Mouse (Mus musculus): ENCODE measurements around the gene Chst15. TPM values are rescaled to one million over a fixed set of nuclear protein-coding genes. Genes with fewer than 3 reads are reported as not detected.

Chst15 gene
- polyA plus RNA-seq, 1 experiment from 2014 or later, result 2.4 TPM

DNA sequence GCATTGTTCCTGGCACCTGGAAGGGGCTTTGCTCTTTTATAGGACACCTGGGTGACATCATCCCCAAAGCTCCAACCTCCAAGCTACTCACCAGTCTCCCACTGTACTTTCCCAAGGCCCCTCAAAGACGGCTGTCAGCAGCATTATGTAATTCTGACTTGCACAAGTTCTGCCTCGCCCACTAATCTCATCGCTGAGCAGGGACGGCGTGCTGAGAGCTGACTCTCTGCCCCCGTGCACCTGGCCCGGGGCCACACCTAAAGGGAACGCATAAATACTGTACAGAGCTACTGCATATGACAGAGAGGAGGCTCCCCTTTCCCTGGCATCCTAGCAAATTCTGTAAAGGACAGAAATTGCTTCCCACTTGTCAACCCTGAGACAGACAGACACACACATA is 4.6 kb downstream of the Chst15 start:
- 80% methylated on average over 8 of the region's 8 CpGs for WGBS (ENCODE audit: insufficient replicate concordance)
- peaks cover 10% of the 10 kb centered on the region for H3K4me1 ChIP-seq (ENCODE audit: control insufficient read depth, insufficient read depth, low read length)
- no peaks in the 10 kb centered on the region for H3K36me3 ChIP-seq (ENCODE audit: control insufficient read depth, insufficient read depth, low read length)
- H3K9me3 ChIP-seq (replicated peaks; ENCODE audit: control insufficient read depth, low read length), result no peaks in the 10 kb centered on the region
- no peak overlapping the region for H3K27ac ChIP-seq (ENCODE audit: low read depth, low read length)
- H3K27me3 ChIP-seq (ENCODE audit: control insufficient read depth, insufficient read depth, low read length), result peaks cover 5% of the 10 kb centered on the region; the same call in 1 of the 2 replicates
- no peak overlapping the region for H3K4me3 ChIP-seq (ENCODE audit: low read depth, low read length)
- no peak overlapping the region for H3K9ac ChIP-seq (ENCODE audit: low read depth, low read length)
- H3K4me2 ChIP-seq, result no peak overlapping the region
- no peak for ATAC-seq (replicated peaks; ENCODE audit: insufficient number of reproducible peaks, low FRiP score, low TSS enrichment)

DNA sequence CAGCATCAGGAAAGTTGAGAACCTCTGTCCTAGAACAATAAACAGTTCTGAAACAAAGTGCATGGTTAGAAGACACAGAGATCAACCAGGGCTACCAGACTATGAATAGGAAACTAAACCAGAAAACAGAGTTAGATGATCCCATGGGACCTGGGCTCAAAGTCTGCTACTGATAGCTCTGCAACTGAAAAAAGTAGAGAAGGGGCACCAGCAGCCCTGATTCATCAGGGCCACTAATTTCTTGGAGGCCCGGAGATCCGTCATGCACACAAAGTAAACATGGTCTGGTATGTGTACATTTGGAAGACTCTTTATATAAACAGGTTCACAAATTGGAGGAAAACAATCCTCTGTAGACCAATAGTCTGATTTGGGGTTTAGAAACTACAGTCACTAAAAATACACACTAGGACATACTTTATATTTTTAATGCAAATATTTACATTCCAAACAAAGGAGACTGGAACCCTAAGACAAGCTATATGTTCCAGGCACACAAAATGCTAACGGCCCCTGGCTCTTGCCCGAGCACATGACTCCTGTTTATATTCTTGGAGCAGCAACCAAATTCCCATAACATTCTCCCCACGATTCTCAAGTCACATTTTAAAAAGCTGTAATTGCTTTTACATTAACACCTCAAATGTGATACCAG is 8.4 kb downstream of the Chst15 start:
- Histone ChIP-seq H3K4me3 (ENCODE audit: low read depth, low read length) (no peak overlapping the region), H3K4me2 (no peak overlapping the region), H3K9ac (ENCODE audit: low read depth, low read length) (no peak overlapping the region), H3K36me3 (ENCODE audit: control insufficient read depth, insufficient read depth, low read length) (no peaks in the 10 kb centered on the region), H3K4me1 (ENCODE audit: control insufficient read depth, insufficient read depth, low read length) (peaks cover 6% of the 10 kb centered on the region), H3K9me3 (replicated peaks; ENCODE audit: control insufficient read depth, low read length) (no peaks in the 10 kb centered on the region), H3K27ac (ENCODE audit: low read depth, low read length) (no peak overlapping the region), H3K27me3 (ENCODE audit: control insufficient read depth, insufficient read depth, low read length) (peaks cover 4% of the 10 kb centered on the region; the same call in 1 of the 2 replicates)
- 55% methylated on average over 5 of the region's 5 CpGs for WGBS (ENCODE audit: insufficient replicate concordance)
- no peak for ATAC-seq (replicated peaks; ENCODE audit: insufficient number of reproducible peaks, low FRiP score, low TSS enrichment)

DNA sequence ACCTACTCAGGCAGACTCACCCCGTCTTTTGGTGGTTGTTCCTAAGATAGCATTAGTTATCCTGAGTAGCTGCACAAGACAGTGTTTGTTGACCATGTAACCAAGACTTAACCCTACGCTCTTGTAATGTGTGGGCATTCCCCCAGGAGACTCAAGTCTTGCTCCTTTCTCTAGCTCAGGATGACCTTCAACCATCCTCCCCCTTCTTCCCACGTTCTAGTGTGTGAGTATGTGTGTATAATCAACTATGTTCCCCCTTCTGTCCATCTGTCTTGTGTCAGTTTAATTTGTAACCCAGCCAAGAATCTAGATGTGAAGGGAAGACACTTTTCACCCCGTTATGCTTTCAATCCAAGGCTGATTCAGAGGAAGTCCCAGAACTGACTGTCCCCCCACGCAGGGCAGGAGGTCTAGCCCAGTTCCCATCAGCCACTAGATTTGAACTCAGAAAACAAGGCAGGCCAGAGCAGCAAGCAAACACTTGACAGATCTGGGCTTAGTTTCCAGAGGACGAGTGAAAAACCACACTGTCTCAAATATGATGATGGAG is 9.2 kb downstream of the Chst15 start:
- Histone ChIP-seq H3K4me3 (ENCODE audit: low read depth, low read length) (no peak overlapping the region), H3K27ac (ENCODE audit: low read depth, low read length) (no peak overlapping the region), H3K4me1 (ENCODE audit: control insufficient read depth, insufficient read depth, low read length) (peaks cover 4% of the 10 kb centered on the region; the same call in 1 of the 2 replicates), H3K27me3 (ENCODE audit: control insufficient read depth, insufficient read depth, low read length) (peaks cover 3% of the 10 kb centered on the region; the same call in 1 of the 2 replicates), H3K36me3 (ENCODE audit: control insufficient read depth, insufficient read depth, low read length) (no peaks in the 10 kb centered on the region), H3K9ac (ENCODE audit: low read depth, low read length) (no peak overlapping the region), H3K4me2 (no peak overlapping the region), H3K9me3 (replicated peaks; ENCODE audit: control insufficient read depth, low read length) (no peaks in the 10 kb centered on the region)
- 59% methylated on average over 6 of the region's 6 CpGs for WGBS (ENCODE audit: insufficient replicate concordance)
- ATAC-seq (replicated peaks; ENCODE audit: insufficient number of reproducible peaks, low FRiP score, low TSS enrichment), result no peak

DNA sequence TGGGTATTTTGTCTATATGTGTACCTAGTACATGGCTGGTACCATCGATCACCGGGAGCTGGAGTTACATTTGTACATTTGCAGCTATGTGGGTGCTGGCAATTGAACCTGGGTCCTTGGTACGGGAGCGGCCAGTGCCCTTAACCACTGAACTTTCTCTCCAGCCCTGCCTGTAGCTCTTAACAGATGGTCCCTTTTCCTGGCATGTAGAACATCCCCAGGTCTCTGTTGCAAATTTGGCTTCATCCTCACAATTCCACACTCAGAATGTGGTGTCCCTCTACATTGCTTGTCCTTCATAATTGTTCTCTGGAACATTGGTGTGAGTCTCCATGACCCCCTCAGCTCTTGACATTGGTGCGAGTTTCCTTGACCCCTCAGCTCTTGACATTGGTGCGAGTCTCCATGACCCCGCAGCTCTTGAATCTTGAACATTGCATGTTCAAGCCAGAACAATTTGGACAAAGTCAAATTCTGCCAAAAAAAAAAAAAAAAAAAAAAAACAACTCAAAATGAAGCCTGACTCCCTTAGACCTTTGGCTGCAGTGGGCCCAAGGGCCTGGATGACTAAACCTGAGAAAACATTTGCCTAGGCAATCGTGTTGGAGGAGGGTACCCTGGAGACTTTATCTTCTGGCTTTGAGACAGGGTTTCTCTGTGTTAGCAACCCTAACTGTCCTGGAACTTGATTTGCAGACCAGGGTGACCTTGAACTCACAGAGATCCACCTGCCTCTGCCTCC is 10.2 kb downstream of the Chst15 start:
- 84% methylated on average over 8 of the region's 8 CpGs for WGBS (ENCODE audit: insufficient replicate concordance)
- no peak overlapping the region for H3K9ac ChIP-seq (ENCODE audit: low read depth, low read length)
- no peaks in the 10 kb centered on the region; the same call in 1 of the 2 replicates for H3K27me3 ChIP-seq (ENCODE audit: control insufficient read depth, insufficient read depth, low read length)
- no peak overlapping the region for H3K27ac ChIP-seq (ENCODE audit: low read depth, low read length)
- no peaks in the 10 kb centered on the region for H3K9me3 ChIP-seq (replicated peaks; ENCODE audit: control insufficient read depth, low read length)
- no peak overlapping the region for H3K4me2 ChIP-seq
- H3K36me3 ChIP-seq (ENCODE audit: control insufficient read depth, insufficient read depth, low read length), result no peaks in the 10 kb centered on the region
- no peak for ATAC-seq (replicated peaks; ENCODE audit: insufficient number of reproducible peaks, low FRiP score, low TSS enrichment)
- peaks cover 4% of the 10 kb centered on the region; the same call in 1 of the 2 replicates for H3K4me1 ChIP-seq (ENCODE audit: control insufficient read depth, insufficient read depth, low read length)
- no peak overlapping the region for H3K4me3 ChIP-seq (ENCODE audit: low read depth, low read length)

DNA sequence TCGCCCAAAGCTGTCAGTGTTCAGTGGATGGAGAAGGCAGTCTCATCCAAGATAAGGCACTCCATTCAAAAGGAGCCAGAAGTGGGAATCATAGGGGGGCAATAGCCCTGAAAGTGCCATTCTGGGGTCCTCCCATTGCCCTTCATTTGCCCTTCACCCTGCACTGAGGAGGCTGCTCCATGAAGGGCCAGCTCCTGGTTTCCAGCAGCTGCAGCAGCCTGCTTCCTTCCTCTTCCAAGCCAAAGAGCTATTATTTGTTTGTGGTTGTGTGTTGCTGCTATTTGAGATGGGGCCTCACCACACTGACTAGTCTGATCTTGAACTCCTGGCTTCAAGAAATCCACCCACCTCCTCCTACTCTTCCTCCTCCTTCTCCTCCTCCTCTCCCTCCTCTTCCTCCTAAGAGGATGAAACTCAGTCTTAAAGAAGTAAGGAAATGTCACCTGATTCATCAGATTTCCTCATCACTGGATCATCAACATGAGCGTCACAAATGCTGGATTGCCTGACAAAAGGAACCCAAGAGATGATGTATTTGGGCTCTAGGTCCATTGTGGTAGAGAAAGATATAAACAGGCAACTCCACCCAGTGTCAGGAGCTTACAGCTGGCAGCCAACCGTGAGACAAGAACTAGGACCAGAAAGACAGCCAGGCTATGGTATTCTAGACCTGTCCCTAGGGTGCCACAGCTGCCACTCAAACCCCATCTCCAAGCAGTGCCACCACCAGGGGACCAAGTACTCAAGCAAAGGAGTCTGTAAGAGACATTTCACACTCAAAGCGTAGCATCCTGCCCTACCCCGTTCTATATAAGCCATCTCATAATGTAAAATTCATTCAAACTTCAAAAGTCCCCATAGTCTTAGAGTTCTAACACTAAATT is 11.3 kb downstream of the Chst15 start:
- ATAC-seq (replicated peaks; ENCODE audit: insufficient number of reproducible peaks, low FRiP score, low TSS enrichment), result no peak
- 72% methylated on average over 5 of the region's 5 CpGs for WGBS (ENCODE audit: insufficient replicate concordance)
- H3K4me2 ChIP-seq, result no peak overlapping the region

DNA sequence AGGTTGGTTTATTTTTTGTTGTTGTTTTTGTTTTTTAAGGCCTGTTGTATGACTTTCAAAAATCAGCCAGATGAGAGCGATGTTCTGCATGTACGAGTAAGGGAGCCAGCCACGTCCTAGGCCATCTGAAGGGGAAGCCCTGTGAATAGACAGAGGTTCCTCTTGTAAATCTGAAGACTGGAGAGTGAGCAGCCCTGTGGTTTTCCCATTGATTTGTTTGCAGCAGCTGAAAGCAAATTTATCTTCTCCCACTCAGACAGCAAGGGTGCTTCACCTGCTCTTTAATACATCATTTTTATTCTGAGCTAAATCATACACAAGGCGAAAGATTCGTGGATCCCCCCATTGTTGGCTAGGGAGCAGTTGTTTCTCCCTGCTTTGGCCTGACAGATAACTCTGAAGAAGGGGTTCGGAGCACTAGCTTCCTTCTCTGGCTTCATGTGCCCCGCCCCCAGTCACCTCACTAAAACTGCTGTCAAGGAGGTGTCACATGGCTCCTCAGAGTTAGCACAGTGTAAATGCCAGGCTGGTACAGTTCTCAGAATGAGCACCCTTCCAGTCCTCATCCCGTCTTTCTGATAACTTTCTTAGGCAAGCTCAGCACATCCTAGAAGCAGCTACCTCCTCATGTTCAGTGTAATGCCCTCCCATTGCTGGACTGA is 12.5 kb downstream of the Chst15 start:
- ATAC-seq (replicated peaks; ENCODE audit: insufficient number of reproducible peaks, low FRiP score, low TSS enrichment), result no peak

More for the DNA sequence above, 11.3 kb downstream of the Chst15 start:
- Histone ChIP-seq H3K9ac (ENCODE audit: low read depth, low read length) (no peak overlapping the region), H3K27me3 (ENCODE audit: control insufficient read depth, insufficient read depth, low read length) (no peaks in the 10 kb centered on the region; the same call in 1 of the 2 replicates), H3K4me3 (ENCODE audit: low read depth, low read length) (no peak overlapping the region), H3K4me1 (ENCODE audit: control insufficient read depth, insufficient read depth, low read length) (peaks cover 4% of the 10 kb centered on the region; the same call in 1 of the 2 replicates), H3K27ac (ENCODE audit: low read depth, low read length) (no peak overlapping the region), H3K9me3 (replicated peaks; ENCODE audit: control insufficient read depth, low read length) (no peaks in the 10 kb centered on the region), H3K36me3 (ENCODE audit: control insufficient read depth, insufficient read depth, low read length) (no peaks in the 10 kb centered on the region)

DNA sequence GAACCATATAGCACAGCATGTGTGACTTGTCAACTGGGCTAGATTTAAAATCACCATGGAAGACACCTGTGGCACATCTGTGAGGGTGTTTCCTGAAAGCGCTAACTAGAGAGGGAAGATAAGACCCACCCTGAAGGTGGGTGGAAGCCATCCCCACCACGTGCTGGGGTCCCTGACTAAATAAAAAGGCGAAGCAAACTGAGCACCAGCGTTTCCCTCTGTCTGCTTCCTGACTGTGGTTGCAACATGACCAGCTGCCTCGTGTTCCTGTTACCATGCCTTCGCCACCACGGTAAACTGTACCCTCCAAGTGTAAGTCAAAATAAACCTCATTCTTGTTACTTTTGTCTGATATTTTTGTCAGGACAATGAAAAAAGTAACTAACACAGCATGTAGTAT is 13.0 kb downstream of the Chst15 start:
- H3K4me3 ChIP-seq (ENCODE audit: low read depth, low read length), result no peak overlapping the region
- H3K27me3 ChIP-seq (ENCODE audit: control insufficient read depth, insufficient read depth, low read length), result no peaks in the 10 kb centered on the region
- WGBS (ENCODE audit: insufficient replicate concordance), result 57% methylated on average over 7 of the region's 7 CpGs
- ATAC-seq (replicated peaks; ENCODE audit: insufficient number of reproducible peaks, low FRiP score, low TSS enrichment), result no peak
- H3K36me3 ChIP-seq (ENCODE audit: control insufficient read depth, insufficient read depth, low read length), result no peaks in the 10 kb centered on the region
- no peaks in the 10 kb centered on the region for H3K9me3 ChIP-seq (replicated peaks; ENCODE audit: control insufficient read depth, low read length)
- no peak overlapping the region for H3K27ac ChIP-seq (ENCODE audit: low read depth, low read length)
- H3K4me1 ChIP-seq (ENCODE audit: control insufficient read depth, insufficient read depth, low read length), result peaks cover 4% of the 10 kb centered on the region; the same call in 1 of the 2 replicates
- no peak overlapping the region for H3K4me2 ChIP-seq
- H3K9ac ChIP-seq (ENCODE audit: low read depth, low read length), result no peak overlapping the region

More for the DNA sequence above, 12.5 kb downstream of the Chst15 start:
- WGBS (ENCODE audit: insufficient replicate concordance), result 69% methylated on average over 8 of the region's 8 CpGs
- Histone ChIP-seq H3K4me2 (no peak overlapping the region), H3K4me1 (ENCODE audit: control insufficient read depth, insufficient read depth, low read length) (peaks cover 4% of the 10 kb centered on the region; the same call in 1 of the 2 replicates), H3K36me3 (ENCODE audit: control insufficient read depth, insufficient read depth, low read length) (no peaks in the 10 kb centered on the region), H3K9ac (ENCODE audit: low read depth, low read length) (no peak overlapping the region), H3K27ac (ENCODE audit: low read depth, low read length) (no peak overlapping the region), H3K9me3 (replicated peaks; ENCODE audit: control insufficient read depth, low read length) (no peaks in the 10 kb centered on the region), H3K4me3 (ENCODE audit: low read depth, low read length) (no peak overlapping the region), H3K27me3 (ENCODE audit: control insufficient read depth, insufficient read depth, low read length) (no peaks in the 10 kb centered on the region)
